Mouse (Mus musculus) midbrain, embryonic 14.5 days (tissue): ENCODE data around the gene Hist1h3e. TPM values are rescaled to one million over a fixed set of nuclear protein-coding genes. Genes with fewer than 3 reads are reported as not detected.
"Not testable (repeated sequence)": the region's sequence is repeated elsewhere in the genome, so short reads cannot be mapped to it uniquely, and the experiment has no call there.

Experiments used
- ATAC-seq: fragments of 200-750 bp; cut with Nextera tagmentation; 2 replicates; pipeline ENCODE4 v1.8.0; 2017; ENCODE audit warnings: moderate number of reproducible peaks, moderate library complexity; ENCODE audit not compliant: low FRiP score, low TSS enrichment
- DNase-seq: peaks from one replicate; pipeline ENCODE4 v3.0.0-alpha.2; 2015
- H3K27ac ChIP-seq: fragments of 300-500 bp; sonication (generic); replicated peaks from 2 replicates; pipeline ENCODE4 v1.5.1; 2014; ENCODE audit warnings: mild to moderate bottlenecking, low read depth, low read length, moderate library complexity
- H3K27me3 ChIP-seq: fragments of 300-500 bp; sonication (generic); 2 replicates; pipeline ENCODE4 v1.6.1; 2014; ENCODE audit warnings: low read length, control low read depth, mixed read lengths; ENCODE audit not compliant: control insufficient read depth, insufficient read depth
- H3K36me3 ChIP-seq: fragments of 300-500 bp; sonication (generic); 2 replicates; pipeline ENCODE4 v1.6.1; 2014; ENCODE audit warnings: low read length, control low read depth; ENCODE audit not compliant: control insufficient read depth, insufficient read depth
- H3K4me1 ChIP-seq: fragments of 300-500 bp; sonication (generic); 2 replicates; pipeline ENCODE4 v1.6.1; 2014; ENCODE audit warnings: mild to moderate bottlenecking, antibody characterized with exemption, low read length, control low read depth; ENCODE audit not compliant: control insufficient read depth, insufficient read depth
- H3K4me2 ChIP-seq: fragments of 300-500 bp; sonication (generic); 2 replicates; pipeline ENCODE4 v1.6.1; 2014; ENCODE audit warnings: mild to moderate bottlenecking, low read length, moderate library complexity
- H3K4me3 ChIP-seq: fragments of 300-500 bp; sonication (generic); replicated peaks from 2 replicates; pipeline ENCODE4 v1.5.1; 2014; ENCODE audit warnings: low read depth, low read length
- H3K9ac ChIP-seq: fragments of 300-500 bp; sonication (generic); replicated peaks from 2 replicates; pipeline ENCODE4 v1.6.1; 2014; ENCODE audit warnings: mild to moderate bottlenecking, low read length, moderate library complexity
- H3K9me3 ChIP-seq: fragments of 300-500 bp; sonication (generic); 2 replicates; pipeline ENCODE4 v1.6.1; 2016; ENCODE audit warnings: low read length, control low read depth, mixed read lengths; ENCODE audit not compliant: control insufficient read depth
- WGBS: fragments of 180-500 bp; shearing (Covaris S2); extraction: QIAGEN DNeasy Blood & Tissue Kit; methylation state at CpG from one replicate; pipeline ENCODE4 v1.1.7; 2014; 5-methylcytosine and 5-hydroxymethylcytosine counted together
- polyA plus RNA-seq: library from polyadenylated mRNA; unstranded; fragments of >200 nt; fragmentation: Nextera tagmentation; extraction: Ambion mirVana; gene quantifications from 2 replicates; pipeline ENCODE4 v1.2.1, GENCODE M21; 2014

The Hist1h3e gene
- polyA plus RNA-seq, 1 experiment from 2014 or later: 3.8 TPM

DNA sequence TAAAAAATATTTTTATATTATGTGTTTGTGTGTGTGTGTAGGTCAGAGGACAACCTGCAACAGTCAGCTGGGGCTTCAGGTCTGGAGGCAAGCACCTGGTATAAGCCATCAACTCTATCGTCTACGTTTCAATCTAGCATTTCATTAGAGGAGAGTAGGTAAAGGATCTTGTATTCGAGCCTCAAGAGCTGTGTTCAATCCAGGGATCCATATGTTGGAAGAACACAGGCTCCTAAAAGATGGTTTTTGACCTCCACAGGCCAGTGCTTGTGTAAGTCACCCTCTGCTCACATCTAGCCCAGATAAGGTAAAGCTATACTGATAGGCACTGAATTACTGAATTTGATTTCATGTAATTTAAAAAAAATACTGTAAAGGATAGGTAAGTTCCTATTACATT lies 5.3 kb downstream of the Hist1h3e start:
- no peaks in the 10 kb centered on the region for H3K36me3 ChIP-seq
- no peaks in the 10 kb centered on the region for H3K27me3 ChIP-seq
- peak overlapping the region; percentile 91; the same call in 1 of the 2 replicates for H3K4me2 ChIP-seq
- DNase-seq (no peak), ATAC-seq (no peak)
- H3K9me3 ChIP-seq: no peaks in the 10 kb centered on the region
- WGBS: 65% methylated on average over 3 of the region's 3 CpGs
- H3K27ac ChIP-seq: no peak overlapping the region
- no peak overlapping the region for H3K9ac ChIP-seq
- H3K4me3 ChIP-seq: no peak overlapping the region
- peaks cover 12% of the 10 kb centered on the region for H3K4me1 ChIP-seq

DNA sequence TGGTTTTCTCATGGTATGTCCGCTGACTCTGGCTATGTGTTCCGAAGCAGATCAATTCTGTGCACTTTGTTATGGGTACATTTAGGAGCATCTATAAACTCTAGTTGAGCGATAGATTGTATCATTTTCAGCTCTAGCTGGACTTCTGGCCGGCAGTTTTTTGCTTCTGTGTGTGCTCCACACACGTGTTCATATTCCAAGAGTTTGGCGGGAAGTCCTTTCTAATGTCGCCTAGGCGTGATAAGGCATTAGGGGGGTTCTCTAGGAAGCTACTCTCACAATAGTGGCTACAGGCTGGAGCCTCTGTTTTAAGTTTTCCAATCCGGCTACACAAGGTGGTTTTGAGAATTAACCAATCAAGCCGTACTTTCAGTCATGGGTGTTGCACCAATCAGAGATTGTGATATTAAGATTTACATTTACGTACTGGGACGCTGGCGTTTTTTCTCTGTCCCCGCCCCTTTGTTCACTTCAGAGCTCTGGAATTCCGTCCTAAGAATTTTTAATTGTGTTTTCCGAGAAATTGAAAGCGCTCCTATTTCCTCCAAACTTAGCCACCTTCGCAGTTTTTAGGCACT lies 6.2 kb downstream of the Hist1h3e start:
- under 1% methylated on average over 18 of the region's 18 CpGs for WGBS
- no peaks in the 10 kb centered on the region for H3K36me3 ChIP-seq

DNA sequence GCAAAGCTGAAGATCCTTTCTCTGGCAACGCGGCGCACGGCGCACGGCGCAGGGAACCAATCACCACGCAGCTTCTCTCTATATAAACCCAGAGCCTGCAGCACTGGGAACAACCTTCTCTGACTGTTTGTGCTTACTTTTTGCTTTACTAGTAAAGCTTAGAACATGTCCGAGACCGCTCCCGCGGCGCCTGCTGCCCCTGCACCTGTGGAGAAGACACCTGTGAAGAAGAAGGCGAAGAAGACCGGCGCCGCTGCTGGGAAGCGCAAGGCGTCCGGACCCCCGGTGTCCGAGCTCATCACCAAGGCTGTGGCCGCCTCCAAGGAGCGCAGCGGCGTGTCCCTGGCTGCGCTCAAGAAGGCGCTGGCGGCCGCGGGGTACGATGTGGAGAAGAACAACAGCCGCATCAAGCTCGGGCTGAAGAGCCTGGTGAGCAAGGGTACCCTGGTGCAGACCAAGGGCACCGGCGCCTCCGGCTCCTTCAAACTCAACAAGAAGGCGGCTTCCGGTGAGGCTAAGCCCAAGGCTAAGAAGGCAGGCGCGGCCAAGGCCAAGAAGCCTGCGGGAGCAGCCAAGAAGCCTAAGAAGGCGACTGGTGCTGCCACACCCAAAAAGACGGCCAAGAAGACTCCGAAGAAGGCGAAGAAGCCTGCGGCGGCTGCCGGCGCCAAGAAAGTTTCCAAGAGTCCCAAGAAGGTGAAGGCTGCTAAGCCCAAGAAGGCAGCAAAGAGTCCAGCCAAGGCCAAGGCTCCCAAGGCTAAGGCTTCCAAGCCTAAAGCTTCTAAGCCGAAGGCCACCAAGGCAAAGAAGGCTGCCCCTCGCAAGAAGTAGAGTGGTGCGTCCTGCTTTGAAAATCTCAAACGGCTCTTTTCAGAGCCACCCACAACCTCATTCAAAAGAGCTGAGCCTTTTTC lies 7.0 kb downstream of the Hist1h3e start:
- Histone ChIP-seq H3K4me1 (peaks cover 21% of the 10 kb centered on the region), H3K9ac (peak overlapping the region; percentile 53), H3K4me3 (peak overlapping the region; percentile 49), H3K27ac (peak overlapping the region; percentile 84), H3K27me3 (no peaks in the 10 kb centered on the region), H3K36me3 (no peaks in the 10 kb centered on the region), H3K9me3 (no peaks in the 10 kb centered on the region), H3K4me2 (peak overlapping the region; percentile 91)
- peak; percentile 86 for DNase-seq
- WGBS: under 1% methylated on average over 53 of the region's 54 CpGs
- peak; percentile 76 for ATAC-seq

More for the DNA sequence above, 6.2 kb downstream of the Hist1h3e start:
- H3K9me3 ChIP-seq: no peaks in the 10 kb centered on the region
- peak; percentile 95 for DNase-seq
- peak overlapping the region; percentile 84 for H3K27ac ChIP-seq
- H3K27me3 ChIP-seq: no peaks in the 10 kb centered on the region
- H3K9ac ChIP-seq: peak overlapping the region; percentile 53; the same call in 1 of the 2 replicates
- peaks cover 16% of the 10 kb centered on the region for H3K4me1 ChIP-seq
- peak overlapping the region; percentile 49 for H3K4me3 ChIP-seq
- peak; percentile 86 for ATAC-seq
- peak overlapping the region; percentile 91 for H3K4me2 ChIP-seq

DNA sequence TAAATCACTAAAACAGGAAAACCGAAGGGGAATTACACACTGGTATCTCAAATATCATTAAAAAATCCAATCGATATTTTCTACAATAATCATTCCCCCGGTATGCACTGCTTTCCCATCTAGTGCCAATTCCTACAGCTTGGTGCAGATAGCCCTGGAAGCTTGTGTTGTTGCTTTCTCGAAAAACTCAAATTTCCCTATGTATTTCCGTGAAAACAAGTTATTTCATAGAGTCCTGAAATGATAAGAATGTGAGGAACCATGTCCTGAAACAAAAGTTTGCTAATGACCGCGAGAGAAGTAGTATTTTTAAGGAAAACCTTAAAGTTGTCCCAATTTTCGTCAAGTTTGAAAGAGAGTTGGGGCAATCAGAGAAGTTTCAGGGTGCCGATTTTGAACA lies 7.8 kb downstream of the Hist1h3e start:
- Histone ChIP-seq H3K36me3 (no peaks in the 10 kb centered on the region), H3K27me3 (no peaks in the 10 kb centered on the region), H3K9ac (peak overlapping the region; percentile 53; the same call in 1 of the 2 replicates), H3K4me2 (peak overlapping the region; percentile 91), H3K4me3 (peak overlapping the region; percentile 49), H3K9me3 (no peaks in the 10 kb centered on the region), H3K4me1 (peaks cover 21% of the 10 kb centered on the region), H3K27ac (peak overlapping the region; percentile 84)
- DNase-seq (peak; percentile 11), ATAC-seq (no peak)
- WGBS: 23% methylated on average over 9 of the region's 9 CpGs

DNA sequence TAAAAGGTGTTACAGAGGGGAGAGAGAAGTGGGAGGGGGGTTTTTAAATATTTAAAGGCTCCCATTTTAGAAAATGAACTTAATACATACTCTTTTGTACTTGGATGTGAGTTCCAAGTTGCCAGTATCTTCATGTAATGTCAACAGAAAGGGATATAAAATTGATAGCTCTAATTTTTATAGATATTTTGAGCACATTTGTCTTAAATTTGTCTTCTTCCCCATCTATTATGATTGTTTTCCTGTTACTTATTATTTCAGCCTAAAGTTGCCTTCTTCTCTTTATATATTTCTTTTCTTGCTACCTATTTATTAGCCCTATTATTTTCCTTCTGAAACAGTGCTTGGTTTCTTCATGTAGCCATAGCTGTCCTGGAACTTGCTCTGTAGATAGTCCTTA lies 9.2 kb downstream of the Hist1h3e start, which contains the start of gene Hist1h1d:
TSS of gene Hist1h1d (plus strand) at position 301 of the 400 bp plus-strand sequence.
- Histone ChIP-seq H3K27me3 (no peaks in the 10 kb centered on the region), H3K36me3 (no peaks in the 10 kb centered on the region), H3K27ac (no peak within 1 kb of the TSS), H3K4me2 (peak within 1 kb of the TSS; percentile 91), H3K9ac (no peak within 1 kb of the TSS), H3K4me3 (no peak within 1 kb of the TSS), H3K4me1 (peaks cover 21% of the 10 kb centered on the region), H3K9me3 (no peaks in the 10 kb centered on the region)
- ATAC-seq: no peak
- no peak for DNase-seq

DNA sequence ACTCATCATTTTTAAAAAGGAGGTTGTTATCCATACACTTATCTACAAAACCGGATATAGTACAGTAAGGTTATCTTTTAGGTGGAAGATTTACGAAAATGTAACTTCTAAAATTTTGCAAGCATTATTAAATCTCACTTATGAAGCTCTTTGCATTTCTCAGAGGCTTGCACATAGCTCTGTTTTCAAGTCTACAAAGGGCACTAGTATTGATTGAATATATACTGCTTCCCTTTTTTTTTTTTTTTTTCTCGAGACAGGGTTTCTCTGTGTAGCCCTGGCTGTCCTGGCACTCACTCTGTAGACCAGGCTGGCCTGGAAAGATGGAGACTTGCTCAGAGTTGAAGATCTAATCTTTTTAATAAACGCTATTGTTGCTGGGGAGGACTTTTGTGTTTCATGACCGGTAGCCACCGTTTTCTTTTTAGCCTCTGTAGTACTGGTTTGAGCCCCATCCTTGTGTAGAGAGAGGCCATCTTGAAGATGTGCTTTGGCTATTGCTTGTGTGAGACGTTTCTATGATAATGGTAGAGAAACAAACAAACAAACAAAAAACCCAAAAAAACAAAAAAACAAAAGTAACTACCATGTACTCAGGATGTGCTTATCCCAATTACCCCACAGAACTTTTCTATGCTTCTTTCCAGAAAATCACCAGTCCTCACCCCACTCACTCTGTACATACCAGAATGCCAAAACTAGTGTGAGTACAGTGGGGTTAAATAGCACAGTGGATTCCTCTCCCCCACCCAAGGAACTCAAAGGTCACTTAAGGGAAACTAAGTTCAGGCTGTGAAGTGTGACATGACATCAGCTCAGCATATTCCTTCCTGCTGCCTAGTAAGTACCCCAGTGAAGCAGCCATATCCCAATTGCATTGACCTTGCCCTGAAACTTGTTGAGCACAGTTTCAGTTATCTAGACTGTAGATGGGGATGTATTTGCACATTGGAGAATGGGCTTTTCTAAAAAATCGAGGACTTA lies 9.9 kb downstream of the Hist1h3e start:
- 55% methylated on average over 8 of the region's 8 CpGs for WGBS
- ATAC-seq (no peak), DNase-seq (no peak)
- Histone ChIP-seq H3K9me3 (no peaks in the 10 kb centered on the region), H3K4me2 (peak overlapping the region; percentile 59), H3K9ac (no peak overlapping the region), H3K36me3 (no peaks in the 10 kb centered on the region), H3K4me1 (peaks cover 21% of the 10 kb centered on the region), H3K27me3 (no peaks in the 10 kb centered on the region), H3K4me3 (peak overlapping the region; percentile 36), H3K27ac (peak overlapping the region; percentile 83)

DNA sequence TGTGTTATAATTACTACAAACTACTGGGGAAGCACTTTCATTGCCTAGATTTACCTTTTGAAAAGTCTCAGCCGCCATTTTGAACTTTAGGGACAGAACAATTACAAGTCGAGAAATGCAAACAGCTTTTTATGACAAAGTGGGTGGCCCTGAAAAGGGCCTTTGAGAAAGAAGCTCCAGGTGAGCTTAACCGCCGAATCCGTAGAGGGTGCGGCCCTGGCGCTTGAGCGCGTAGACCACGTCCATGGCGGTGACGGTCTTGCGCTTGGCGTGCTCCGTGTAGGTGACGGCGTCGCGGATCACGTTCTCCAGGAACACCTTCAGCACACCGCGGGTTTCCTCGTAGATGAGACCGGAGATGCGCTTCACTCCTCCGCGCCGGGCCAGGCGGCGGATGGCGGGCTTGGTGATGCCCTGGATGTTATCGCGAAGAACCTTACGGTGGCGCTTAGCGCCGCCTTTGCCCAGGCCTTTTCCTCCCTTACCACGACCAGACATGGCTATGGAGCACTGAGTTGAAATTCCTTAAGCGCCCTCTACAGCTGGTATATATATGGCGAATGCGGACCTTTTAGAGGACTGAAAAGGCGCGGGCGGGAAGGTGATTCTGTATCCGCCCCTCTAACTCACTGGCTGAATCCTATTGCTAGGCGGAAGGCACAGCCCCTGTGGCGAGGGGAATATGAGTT lies 10.9 kb downstream of the Hist1h3e start, which contains the start of gene Hist1h4f:
TSS of gene Hist1h4f (minus strand) at position 503 of the 689 bp plus-strand sequence.
- DNase-seq (peak; percentile 95), ATAC-seq (peak; percentile 89)
- Histone ChIP-seq H3K4me3 (peak within 1 kb of the TSS; percentile 36), H3K4me1 (peaks cover 18% of the 10 kb centered on the region), H3K27ac (peak within 1 kb of the TSS; percentile 83), H3K9ac (peak within 1 kb of the TSS; percentile 51), H3K4me2 (peak within 1 kb of the TSS; percentile 59)
- H3K27me3 ChIP-seq, H3K9me3 ChIP-seq, H3K36me3 ChIP-seq: not testable (repeated sequence)
- under 1% methylated on average over 47 of the region's 47 CpGs for WGBS
